22 mouse cellular contexts compared by ENCODE assay signal in genomic region chr8:117167243-117167883, GRCm38 (mm10). TPM values are rescaled to one million over a fixed set of nuclear protein-coding genes. Genes with fewer than 3 reads are reported as not detected.
A peak's percentile ranks its signal among the peaks of the same experiment; 100 is the strongest.
DNase-seq lines count a peak whose midpoint lies in the region; ATAC-seq and TF ChIP-seq lines count a peak whose summit lies in the region.
"Had no signal": no experiment of that assay in that cellular context is flagged by ENCODE, and none has a peak within 500 bp of the region (broad histone marks: within the 10 kb centered on the region; RNA-seq: fewer than 3 reads in every experiment).

No protein-coding gene starts in this region.

- ATAC-seq in intestine, embryonic 16.5 days, result no peak
- no peak for ATAC-seq in intestine, embryonic 15.5 days
- ATAC-seq in lung, postnatal 0 days, result peak; percentile 92
- 0 out of 2 replicates have a peak, but pooled peaks have one; percentile 40 for ATAC-seq in stomach, embryonic 15.5 days (ENCODE audit: insufficient read depth, low FRiP score, low read depth)
- ATAC-seq: midbrain, embryonic 16.5 days had no signal

- no peak overlapping the region for H3K4me2 ChIP-seq in intestine, embryonic 16.5 days (ENCODE audit: low read depth, low read length)
- H3K4me2 ChIP-seq in intestine, embryonic 15.5 days (replicated peaks), result no peak overlapping the region
- H3K4me2 ChIP-seq in lung, postnatal 0 days (replicated peaks; ENCODE audit: low read depth, low read length), result no peak overlapping the region
- no peak overlapping the region for H3K4me2 ChIP-seq in stomach, embryonic 15.5 days
- H3K4me2 ChIP-seq: forebrain, embryonic 12.5 days had no signal

- H3K9me3 ChIP-seq in intestine, embryonic 16.5 days (ENCODE audit: control insufficient read depth, low read length), result no peaks in the 10 kb centered on the region
- no peaks in the 10 kb centered on the region for H3K9me3 ChIP-seq in intestine, embryonic 15.5 days
- no peaks in the 10 kb centered on the region for H3K9me3 ChIP-seq in lung, postnatal 0 days (ENCODE audit: low read length)
- no peaks in the 10 kb centered on the region for H3K9me3 ChIP-seq in stomach, embryonic 15.5 days
- H3K9me3 ChIP-seq: forebrain, embryonic 12.5 days; hindbrain, embryonic 10.5 days; megakaryocyte, embryonic 14.5 days had no signal

- no peaks in the 10 kb centered on the region for H3K27me3 ChIP-seq in intestine, embryonic 16.5 days (replicated peaks; ENCODE audit: control insufficient read depth, insufficient read depth, low read length)
- no peaks in the 10 kb centered on the region for H3K27me3 ChIP-seq in intestine, embryonic 15.5 days (replicated peaks)
- no peaks in the 10 kb centered on the region for H3K27me3 ChIP-seq in lung, postnatal 0 days (replicated peaks; ENCODE audit: insufficient read depth, low read length)
- H3K27me3 ChIP-seq in stomach, embryonic 15.5 days (replicated peaks), result no peaks in the 10 kb centered on the region
- H3K27me3 ChIP-seq: forebrain, embryonic 12.5 days; megakaryocyte, embryonic 14.5 days had no signal

- peak; percentile 80 to 87 for DNase-seq in lung, adult 18-20 months
- peak; percentile 79 for DNase-seq in lung, postnatal 0 days (ENCODE audit: low spot score)
- no peak for DNase-seq in embryo, embryonic 9.5 days (ENCODE audit: extremely low spot score)
- DNase-seq in right cerebral cortex, postnatal 4 days, result no peak
- DNase-seq: B cell, adult 2 months; cerebellum, adult 18-20 months; cerebellum, postnatal 25 days; gastrocnemius, postnatal 10 days; heart, adult 18-20 months; kidney, adult 2 months; kidney, postnatal 25 days; left cerebral cortex, postnatal 4 days; right cerebral cortex, postnatal 25 days; thymus, adult 18-20 months had no signal

- H3K4me1 ChIP-seq in intestine, embryonic 16.5 days (ENCODE audit: control insufficient read depth, insufficient read depth, low read length), result peaks cover 14% of the 10 kb centered on the region
- H3K4me1 ChIP-seq in intestine, embryonic 15.5 days (replicated peaks), result peaks cover 16% of the 10 kb centered on the region
- peaks cover 13% of the 10 kb centered on the region; the same call in 1 of the 2 replicates for H3K4me1 ChIP-seq in lung, postnatal 0 days (ENCODE audit: insufficient read depth, low read depth, low read length)
- peaks cover 5% of the 10 kb centered on the region; the same call in 1 of the 2 replicates for H3K4me1 ChIP-seq in stomach, embryonic 15.5 days
- H3K4me1 ChIP-seq: forebrain, embryonic 12.5 days; hindbrain, embryonic 10.5 days had no signal

- H3K27ac ChIP-seq in intestine, embryonic 16.5 days (ENCODE audit: low read length), result no peak overlapping the region
- no peak overlapping the region for H3K27ac ChIP-seq in intestine, embryonic 15.5 days
- H3K27ac ChIP-seq in lung, postnatal 0 days (ENCODE audit: low read length), result peak overlapping the region; percentile 81
- no peak overlapping the region for H3K27ac ChIP-seq in stomach, embryonic 15.5 days
- H3K27ac ChIP-seq: forebrain, embryonic 12.5 days; hindbrain, embryonic 10.5 days; left cerebral cortex, adult 2 months had no signal

- WGBS in intestine, embryonic 16.5 days, result 72% methylated on average over 8 of the region's 8 CpGs
- WGBS in intestine, embryonic 15.5 days, result 76% methylated on average over 8 of the region's 8 CpGs
- 60% methylated on average over 8 of the region's 8 CpGs for WGBS in lung, postnatal 0 days
- 67% methylated on average over 8 of the region's 8 CpGs for WGBS in stomach, embryonic 15.5 days

- peak; percentile 66; the same call in 1 of the 2 replicates for TF ChIP-seq EP300 in lung, postnatal 0 days (IDR thresholded peaks at IDR 0.05)

- H3K9ac ChIP-seq in intestine, embryonic 16.5 days (ENCODE audit: low read depth, low read length), result 0 out of 2 replicates have a peak overlapping the region, but pooled peaks have one; percentile 24
- H3K9ac ChIP-seq in intestine, embryonic 15.5 days, result no peak overlapping the region
- no peak overlapping the region for H3K9ac ChIP-seq in lung, postnatal 0 days (replicated peaks; ENCODE audit: low read depth)
- H3K9ac ChIP-seq in stomach, embryonic 15.5 days, result no peak overlapping the region
- H3K9ac ChIP-seq: forebrain, embryonic 12.5 days had no signal

- H3K4me3 ChIP-seq in intestine, embryonic 16.5 days (ENCODE audit: low read length), result no peak overlapping the region
- no peak overlapping the region for H3K4me3 ChIP-seq in intestine, embryonic 15.5 days (replicated peaks)
- no peak overlapping the region for H3K4me3 ChIP-seq in lung, postnatal 0 days (ENCODE audit: low read depth, low read length)
- H3K4me3 ChIP-seq in stomach, embryonic 15.5 days (replicated peaks), result no peak overlapping the region
- H3K4me3 ChIP-seq: forebrain, embryonic 12.5 days; hindbrain, embryonic 10.5 days; left cerebral cortex, adult 2 months; megakaryocyte, embryonic 14.5 days had no signal

- TF ChIP-seq CTCF in lung, postnatal 0 days (IDR thresholded peaks at IDR 0.05), result no peak

- H3K36me3 ChIP-seq in intestine, embryonic 16.5 days (ENCODE audit: control insufficient read depth, insufficient read depth, low read length), result no peaks in the 10 kb centered on the region
- H3K36me3 ChIP-seq in intestine, embryonic 15.5 days, result no peaks in the 10 kb centered on the region
- no peaks in the 10 kb centered on the region for H3K36me3 ChIP-seq in lung, postnatal 0 days (ENCODE audit: insufficient read depth, low read length)
- no peaks in the 10 kb centered on the region for H3K36me3 ChIP-seq in stomach, embryonic 15.5 days
- H3K36me3 ChIP-seq: forebrain, embryonic 12.5 days; hindbrain, embryonic 10.5 days had no signal

RNA-seq across cellular contexts. Expression of gene Gan, which starts 9.4 kb away (rescaled TPM):
- 1.5 TPM in 2 replicates for polyA plus RNA-seq in intestine, embryonic 16.5 days (2015; fragmentation: Nextera tagmentation; extraction: Ambion mirVana)
- polyA plus RNA-seq in intestine, embryonic 15.5 days (2015; fragmentation: Nextera tagmentation; extraction: Ambion mirVana), result 2.1 and 2.5 TPM in 2 replicates
- 3.3 and 4.2 TPM in 2 replicates for polyA plus RNA-seq in lung, postnatal 0 days (2015; fragmentation: Nextera tagmentation; extraction: Ambion mirVana)
- polyA plus RNA-seq in stomach, embryonic 15.5 days (2015; fragmentation: Nextera tagmentation; extraction: Ambion mirVana), result 2.3 and 2.8 TPM in 2 replicates

Comparison
In these comparisons a context has a peak if more than half of its experiments do, and no peak if none do; other contexts are left out.
1. ATAC-seq: peak in lung, postnatal 0 days (single experiment) and stomach, embryonic 15.5 days (single experiment); none in intestine, embryonic 16.5 days (single experiment) and intestine, embryonic 15.5 days (single experiment).
2. DNase-seq: peak in lung, adult 18-20 months (2 of 2) and lung, postnatal 0 days (single experiment); none in embryo, embryonic 9.5 days (single experiment) and right cerebral cortex, postnatal 4 days (single experiment).